Mouse (Mus musculus) adipose tissue, adult 10 weeks (tissue): ENCODE results near the gene Erbb4. TPM values are rescaled to one million over a fixed set of nuclear protein-coding genes. Genes with fewer than 3 reads are reported as not detected.

Source experiments
- polyA plus RNA-seq: library from polyadenylated mRNA; stranded (reverse); fragments of 350-450 nt; fragmentation: Illumina TruSeq; extraction: RNeasy Lipid Tissue Mini Kit (QIAGEN cat#74804); gene quantifications from one replicate; pipeline ENCODE4 v1.2.3, GENCODE M21; 2014; ENCODE audit warnings: low read depth, low replicate concordance

Erbb4 gene
- 0.29 TPM for polyA plus RNA-seq

GRCm38 (mm10) chr1:69107485-69108158 lies at the start of gene Erbb4:
Gene Erbb4 (minus strand): TSS chr1:69108059.

